Mouse (Mus musculus): Measurements from ENCODE around the gene Fignl1.

Fignl1 gene

DNA sequence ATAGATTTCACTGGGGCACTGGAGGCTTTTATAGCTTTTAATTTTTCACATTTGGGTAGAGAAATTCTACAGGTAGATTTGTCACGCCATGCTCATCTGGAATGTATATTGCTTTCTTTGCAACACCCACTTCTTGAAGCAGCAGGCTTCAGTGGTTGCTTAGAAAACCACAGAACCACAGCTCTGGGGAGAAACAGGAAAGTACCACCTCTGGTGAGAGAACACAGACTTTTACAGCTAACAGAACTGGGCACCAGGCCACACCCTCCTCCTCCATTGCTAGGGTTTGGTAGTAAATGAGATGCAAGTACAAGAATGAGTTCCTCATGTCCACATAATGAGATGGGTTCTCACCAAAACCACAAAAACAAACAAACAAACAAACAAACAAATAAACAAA lies 42.7 kb downstream of the Fignl1 start:
- peak; percentile 32 for DNase-seq (ENCODE audit: low read depth, low spot score)

DNA sequence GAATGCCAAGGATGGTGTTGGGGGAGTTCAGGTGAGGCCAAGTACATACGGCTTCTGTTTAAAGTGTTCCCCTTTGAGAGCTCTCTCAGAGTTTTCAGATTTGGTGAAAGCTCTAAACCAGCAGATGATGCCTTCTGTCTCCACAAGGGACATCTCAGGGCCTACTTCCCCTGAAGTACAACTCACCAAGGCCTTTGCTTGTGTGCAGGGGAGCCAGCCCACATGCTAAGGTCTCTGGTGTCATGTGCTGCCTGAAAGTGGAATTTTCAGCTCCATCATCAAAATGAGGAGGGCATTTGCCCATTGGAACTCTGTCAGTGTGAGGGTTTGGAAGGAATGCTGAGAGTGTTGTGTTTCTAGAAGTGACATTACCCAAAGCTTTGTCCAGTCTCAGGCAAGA lies 43.3 kb downstream of the Fignl1 start:
- no peak for DNase-seq (ENCODE audit: low read depth, low spot score)

DNA sequence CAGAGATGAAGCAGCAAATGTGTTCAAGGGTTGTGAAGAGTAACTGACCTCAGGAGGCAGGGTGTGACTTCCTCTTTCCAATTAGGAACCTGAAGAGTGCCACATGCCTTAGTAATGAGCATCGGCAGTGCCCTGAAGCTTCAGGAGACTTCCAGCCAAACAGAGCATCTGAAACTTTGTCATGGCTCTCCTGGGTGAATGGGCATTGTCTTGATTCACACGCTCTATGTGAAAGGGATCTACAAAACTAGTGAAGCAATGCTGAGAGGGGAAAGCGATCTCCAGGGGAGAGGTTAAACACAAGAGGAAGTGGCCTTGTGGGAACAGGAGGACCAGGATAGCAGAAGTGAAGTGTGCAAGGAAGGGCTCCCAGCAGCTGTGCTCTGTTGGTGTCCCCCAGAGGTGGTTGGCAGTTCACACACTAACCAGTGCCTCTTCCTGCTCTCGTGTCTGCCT lies 45.5 kb downstream of the Fignl1 start:
- DNase-seq (ENCODE audit: low read depth, low spot score) = no peak

DNA sequence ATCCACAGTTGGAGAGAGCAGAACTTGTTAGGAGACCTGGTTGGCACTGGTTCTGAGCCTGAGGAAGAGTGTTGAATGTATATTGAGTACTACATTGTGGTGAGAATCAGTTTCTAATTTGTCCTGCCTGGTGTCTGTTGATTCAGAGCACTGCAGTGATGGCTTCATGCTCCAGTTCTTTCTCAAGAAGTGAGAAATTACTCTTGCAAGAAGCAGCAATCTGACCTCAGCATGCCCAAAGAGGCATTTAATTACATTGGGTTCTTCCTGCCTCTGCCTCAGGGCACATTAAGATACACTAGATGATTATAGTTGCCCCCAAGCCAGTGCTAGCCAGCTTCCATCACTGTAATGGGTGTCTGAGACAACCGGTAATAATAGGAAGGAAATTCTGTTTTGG lies 49.9 kb downstream of the Fignl1 start:
- DNase-seq (ENCODE audit: low read depth, low spot score) = no peak

DNA sequence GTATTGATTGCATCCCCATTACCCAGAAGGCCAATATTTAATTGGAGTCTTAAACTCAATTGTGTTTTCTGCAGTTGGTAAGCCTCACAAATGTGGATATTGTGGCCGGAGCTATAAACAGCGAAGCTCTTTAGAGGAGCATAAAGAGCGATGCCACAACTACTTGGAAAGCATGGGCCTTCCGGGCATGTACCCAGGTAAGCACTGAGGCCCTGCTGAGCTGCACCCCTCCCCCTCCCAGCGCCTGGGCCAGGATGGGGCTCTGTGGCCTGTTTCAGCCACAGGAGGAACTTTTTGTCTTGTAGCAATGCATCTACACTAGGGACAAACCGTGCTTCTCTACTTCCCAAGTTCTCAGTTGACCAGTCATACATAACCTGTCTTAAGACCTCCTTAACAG lies 50.6 kb downstream of the Fignl1 start:
- DNase-seq (ENCODE audit: low read depth, low spot score) = no peak

DNA sequence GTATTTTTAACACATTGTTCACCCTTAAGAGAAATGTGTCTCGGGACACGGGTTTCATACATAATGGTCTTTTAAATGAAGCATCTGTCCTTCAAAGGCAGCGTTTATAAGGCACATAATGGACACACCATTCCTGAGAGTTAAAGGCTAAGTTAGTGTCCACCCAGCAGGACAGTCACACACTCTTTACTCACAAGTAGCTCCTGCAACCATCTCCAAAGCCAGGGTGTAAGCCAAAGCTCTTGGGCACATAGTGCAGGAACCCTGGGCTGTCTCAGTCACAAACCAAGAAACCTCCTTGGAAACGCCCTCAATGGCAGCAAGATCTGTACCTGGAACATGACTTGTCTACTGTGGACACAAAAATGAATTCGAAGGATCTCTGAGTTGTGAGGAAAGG lies 55.9 kb downstream of the Fignl1 start:
- DNase-seq (ENCODE audit: low read depth, low spot score) = no peak

DNA sequence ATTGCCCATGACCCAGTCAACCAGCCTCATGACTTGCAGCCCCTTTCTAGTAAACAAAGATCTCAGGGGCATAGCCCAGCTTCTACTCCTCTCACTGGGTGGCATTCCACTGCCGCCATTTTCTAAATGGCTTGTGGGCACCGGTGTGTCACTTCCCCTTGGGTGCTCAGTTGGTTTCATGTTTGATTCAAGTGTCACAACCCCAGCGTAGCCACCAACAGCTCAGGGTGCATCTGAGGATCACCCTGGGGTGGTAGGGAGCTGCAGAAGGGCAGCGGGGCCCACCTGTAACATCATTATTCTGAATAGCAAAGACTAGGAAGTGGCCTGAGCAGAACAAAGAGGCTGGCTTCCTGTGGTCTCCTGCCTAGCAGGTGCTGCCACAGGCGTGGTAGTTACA lies 57.7 kb downstream of the Fignl1 start:
- no peak for DNase-seq (ENCODE audit: low read depth, low spot score)

DNA sequence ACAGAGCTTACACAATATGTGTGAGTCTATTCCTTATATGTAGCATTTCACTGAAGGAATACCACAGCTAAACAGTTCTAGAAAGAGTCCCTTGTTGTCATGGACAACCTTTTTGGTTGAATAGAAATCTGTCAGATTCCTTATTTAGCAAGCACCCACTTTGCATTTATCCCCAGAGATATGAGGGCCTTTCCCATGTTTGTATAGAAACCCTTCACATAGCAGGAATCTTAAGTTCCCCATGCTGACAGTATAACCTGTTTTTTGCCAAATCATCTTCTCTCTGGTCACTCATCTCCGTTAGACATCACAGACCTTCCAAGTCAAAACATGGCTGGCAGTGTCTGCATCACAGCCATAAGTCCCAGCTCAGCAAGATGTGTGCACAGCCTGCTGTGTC lies 64.5 kb downstream of the Fignl1 start:
- no peak for DNase-seq (ENCODE audit: low read depth, low spot score)

DNA sequence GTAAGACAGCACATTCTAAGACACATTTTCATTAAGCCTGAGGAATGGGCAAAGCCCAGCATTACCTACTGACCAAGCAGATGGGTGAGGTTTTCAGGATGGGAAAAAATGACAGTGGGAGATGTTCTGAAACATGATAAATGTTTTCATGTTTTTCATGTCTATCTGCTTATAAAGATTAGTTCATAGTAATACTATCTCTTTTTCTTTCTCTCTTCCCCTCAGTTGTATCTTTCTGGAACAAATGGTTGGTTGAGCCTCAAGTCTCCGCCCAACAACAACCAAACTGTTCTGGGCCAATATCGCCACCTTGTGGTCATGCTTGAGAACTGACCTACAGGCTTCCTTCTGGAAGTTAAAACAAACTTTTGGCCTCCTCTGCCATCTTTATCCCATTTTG lies 66.1 kb downstream of the Fignl1 start:
- DNase-seq (ENCODE audit: low read depth, low spot score) = no peak

DNA sequence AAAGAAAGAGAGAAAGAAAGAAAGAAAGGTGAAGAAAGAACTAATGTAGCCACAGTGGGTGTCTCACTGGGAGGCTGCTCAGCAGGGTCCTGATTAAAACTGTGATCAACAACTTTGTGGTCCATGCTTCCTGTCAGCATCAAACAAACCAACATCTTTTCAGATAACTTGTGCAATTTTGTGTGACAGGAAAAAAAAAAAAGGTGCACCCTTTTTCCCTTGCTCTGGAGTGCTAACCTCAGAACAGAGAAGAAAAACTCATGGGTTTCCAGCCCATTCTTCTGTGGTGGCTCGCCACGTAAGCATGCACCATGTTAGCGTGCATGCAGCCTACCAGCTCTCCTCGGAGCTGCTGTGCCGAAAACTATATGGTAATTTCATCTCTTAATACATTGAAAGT lies 67.2 kb downstream of the Fignl1 start:
- DNase-seq (ENCODE audit: low read depth, low spot score) = no peak

DNA sequence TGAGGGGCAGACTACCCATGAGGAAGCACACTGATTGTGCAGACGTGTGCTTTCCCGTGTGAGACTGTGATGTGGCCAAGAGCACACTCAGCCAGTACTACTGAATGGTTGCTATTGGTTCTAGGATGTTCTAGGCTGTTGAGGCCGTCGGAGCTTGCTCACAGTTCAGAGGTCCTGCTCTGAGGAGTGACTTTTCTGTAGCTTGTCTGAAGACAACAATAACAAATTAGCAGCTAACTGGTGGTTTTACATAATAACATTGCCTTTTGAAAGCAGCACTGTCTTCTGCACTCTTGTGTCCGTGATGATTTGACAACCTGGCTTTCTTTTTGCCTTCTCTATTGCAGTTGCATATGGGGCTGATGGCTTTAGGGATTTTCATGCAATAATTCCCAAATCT lies 68.2 kb downstream of the Fignl1 start:
- DNase-seq (ENCODE audit: low read depth, low spot score) = no peak

DNA sequence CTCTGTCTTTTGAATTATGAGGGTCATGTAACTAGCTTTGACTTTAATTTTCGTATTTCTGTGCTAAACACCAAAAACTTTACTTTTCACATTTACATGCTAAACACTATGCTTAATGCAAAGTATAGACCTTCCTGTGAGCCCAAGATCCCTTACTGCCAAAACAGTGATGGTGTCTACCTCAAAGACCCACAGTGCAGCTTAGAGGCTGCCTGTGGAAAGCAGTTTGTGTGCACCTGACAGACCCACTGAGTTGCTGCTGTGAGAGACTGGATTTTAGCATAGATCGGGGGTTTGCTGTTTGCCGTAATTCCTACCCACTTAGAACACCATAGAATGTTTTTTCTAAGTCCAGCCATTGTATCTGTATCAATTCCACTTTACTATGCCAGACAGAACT lies 69.7 kb downstream of the Fignl1 start:
- DNase-seq (ENCODE audit: low read depth, low spot score) = no peak

DNA sequence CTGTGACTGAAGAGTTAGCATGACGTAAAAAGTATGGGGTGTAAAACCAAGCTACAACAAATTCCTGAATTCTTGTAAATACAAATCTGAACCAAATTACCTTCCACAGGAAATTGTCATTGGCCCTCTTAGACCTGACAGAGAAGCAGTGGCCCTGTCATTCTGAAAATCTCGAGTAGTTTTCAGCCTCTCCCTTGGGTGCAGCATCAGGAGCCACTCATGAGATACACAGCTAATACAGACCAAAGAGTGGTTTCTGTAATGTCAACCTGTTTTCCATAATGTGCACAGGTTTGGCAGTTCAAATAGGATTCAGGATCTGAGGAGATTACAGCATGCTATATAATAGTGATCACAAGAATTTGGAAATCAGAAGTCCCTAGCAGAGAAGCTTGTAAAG lies 71.2 kb downstream of the Fignl1 start:
- no peak for DNase-seq (ENCODE audit: low read depth, low spot score)

Measured in skeletal muscle tissue, adult 2 months (tissue).